11 mouse cellular contexts compared by ENCODE assay signal in the genomic region with DNA sequence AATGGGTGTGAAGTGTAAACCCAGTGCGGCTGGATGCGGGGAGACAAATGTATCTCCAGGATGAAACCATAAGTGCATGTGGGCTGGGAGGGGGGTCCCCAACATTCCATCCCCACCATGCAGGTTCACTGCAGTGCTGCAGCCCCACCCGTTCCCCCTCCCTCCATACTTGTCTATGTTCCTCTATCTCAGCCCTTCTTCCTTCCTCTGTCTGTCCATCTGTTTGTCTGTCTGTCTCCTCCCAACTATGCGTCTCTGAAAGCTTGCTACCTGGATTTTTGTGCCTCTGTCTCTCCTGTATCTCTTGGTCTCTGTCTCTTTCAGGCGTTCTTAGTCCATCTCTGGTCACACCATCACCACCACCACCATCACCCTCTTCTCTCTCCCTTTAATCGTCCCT. TPM values are rescaled to one million over a fixed set of nuclear protein-coding genes. Genes with fewer than 3 reads are reported as not detected.
DNase-seq lines count a peak whose midpoint lies in the region; TF ChIP-seq lines count a peak whose summit lies in the region.
"Had no signal": no experiment of that assay in that cellular context is flagged by ENCODE, and none has a peak within 500 bp of the region (broad histone marks: within the 10 kb centered on the region; RNA-seq: fewer than 3 reads in every experiment).

No protein-coding gene starts in this region.

- WGBS in hindbrain, embryonic 10.5 days, result 5% methylated on average over 6 of the region's 6 CpGs
- WGBS in midbrain, embryonic 10.5 days, result 2% methylated on average over 6 of the region's 6 CpGs

- DNase-seq in cerebellum, postnatal 14 days, result peak; percentile 46 to 54
- no peak for DNase-seq in cerebellum, adult 9-11 months
- no peak for DNase-seq in hindbrain, embryonic 10.5 days (ENCODE audit: low spot score)
- no peak for DNase-seq in midbrain, embryonic 10.5 days (ENCODE audit: low spot score)
- no peak for DNase-seq in testis, postnatal 14 days (ENCODE audit: low spot score)
- no peak for DNase-seq in adrenal gland, postnatal 36 days
- no peak for DNase-seq in natural killer cell, adult 2 months (ENCODE audit: low spot score in 2 of 2)
- DNase-seq: kidney, adult 18-20 months had no signal

- no peak for TF ChIP-seq CTCF in E14TG2a.4 (conservative IDR thresholded peaks at IDR 0.05; ENCODE audit: low read length)

- no peak overlapping the region for H3K27ac ChIP-seq in hindbrain, embryonic 10.5 days
- H3K27ac ChIP-seq in midbrain, embryonic 10.5 days (replicated peaks), result no peak overlapping the region

- peak overlapping the region; percentile 57; the same call in 1 of the 2 replicates for H3K4me3 ChIP-seq in E14TG2a.4 (replicated peaks; ENCODE audit: low read length)
- H3K4me3 ChIP-seq in hindbrain, embryonic 10.5 days, result peak overlapping the region; percentile 38; the same call in 1 of the 2 replicates
- H3K4me3 ChIP-seq in midbrain, embryonic 10.5 days, result peak overlapping the region; percentile 44; the same call in 1 of the 2 replicates

- no peaks in the 10 kb centered on the region for H3K9me3 ChIP-seq in E14TG2a.4 (ENCODE audit: low read length)
- H3K9me3 ChIP-seq in hindbrain, embryonic 10.5 days, result no peaks in the 10 kb centered on the region
- H3K9me3 ChIP-seq in midbrain, embryonic 10.5 days (replicated peaks), result no peaks in the 10 kb centered on the region

- H3K4me1 ChIP-seq in E14TG2a.4 (replicated peaks; ENCODE audit: low read depth, low read length), result peaks cover 61% of the 10 kb centered on the region
- peaks cover 62% of the 10 kb centered on the region for H3K4me1 ChIP-seq in hindbrain, embryonic 10.5 days (replicated peaks)
- H3K4me1 ChIP-seq in midbrain, embryonic 10.5 days, result peaks cover 56% of the 10 kb centered on the region

- no peaks in the 10 kb centered on the region for H3K36me3 ChIP-seq in E14TG2a.4 (ENCODE audit: insufficient read depth, low read length)
- H3K36me3 ChIP-seq in hindbrain, embryonic 10.5 days, result no peaks in the 10 kb centered on the region
- no peaks in the 10 kb centered on the region for H3K36me3 ChIP-seq in midbrain, embryonic 10.5 days

- peaks cover 95% of the 10 kb centered on the region for H3K27me3 ChIP-seq in E14TG2a.4 (ENCODE audit: insufficient read depth, low read length)
- H3K27me3 ChIP-seq in hindbrain, embryonic 10.5 days (ENCODE audit: insufficient read depth, poor library complexity, severe bottlenecking), result peaks cover 86% of the 10 kb centered on the region
- H3K27me3 ChIP-seq in midbrain, embryonic 10.5 days (ENCODE audit: low read depth, poor library complexity, severe bottlenecking), result peaks cover 88% of the 10 kb centered on the region

RNA-seq across cellular contexts. Expression of a gene that starts 0.8 kb away (rescaled TPM):
- polyA plus RNA-seq in hindbrain, embryonic 10.5 days (2016; fragmentation: Nextera tagmentation; extraction: Ambion mirVana), result 1.4 and 7.6 TPM in 2 replicates
- polyA plus RNA-seq in midbrain, embryonic 10.5 days (2016; fragmentation: Nextera tagmentation; extraction: Ambion mirVana), result 0.70 and 2.8 TPM in 2 replicates
- 1 to 10 TPM; 1.2 to 1.6 TPM for total RNA-seq in adrenal gland, postnatal 36 days (2021)

RNA-seq across cellular contexts. Expression of a gene that starts 6.5 kb away (rescaled TPM):
- 14.0 and 17.1 TPM in 2 replicates for polyA plus RNA-seq in hindbrain, embryonic 10.5 days (2016; fragmentation: Nextera tagmentation; extraction: Ambion mirVana)
- polyA plus RNA-seq in midbrain, embryonic 10.5 days (2016; fragmentation: Nextera tagmentation; extraction: Ambion mirVana), result 3.5 and 6.8 TPM in 2 replicates
- 100 to 1,000 TPM; 167 to 239 TPM for total RNA-seq in adrenal gland, postnatal 36 days (2021)
- total RNA-seq: megakaryocyte, adult 5-6 weeks had no signal

RNA-seq across cellular contexts. Expression of a gene that starts 8.2 kb away (rescaled TPM):
- 11.6 and 14.7 TPM in 2 replicates for polyA plus RNA-seq in hindbrain, embryonic 10.5 days (2016; fragmentation: Nextera tagmentation; extraction: Ambion mirVana)
- polyA plus RNA-seq in midbrain, embryonic 10.5 days (2016; fragmentation: Nextera tagmentation; extraction: Ambion mirVana), result 10.2 and 10.8 TPM in 2 replicates
- total RNA-seq in adrenal gland, postnatal 36 days (2021), result 100 to 1,000 TPM in 1 of 2 experiments, 10 to 100 TPM in 1; 34.8 to 103 TPM

RNA-seq across cellular contexts. Expression of a gene that starts 8.7 kb away (rescaled TPM):
- 2.3 and 6.3 TPM in 2 replicates for polyA plus RNA-seq in hindbrain, embryonic 10.5 days (2016; fragmentation: Nextera tagmentation; extraction: Ambion mirVana)
- polyA plus RNA-seq in midbrain, embryonic 10.5 days (2016; fragmentation: Nextera tagmentation; extraction: Ambion mirVana), result 1.1 and 1.2 TPM in 2 replicates
- total RNA-seq in adrenal gland, postnatal 36 days (2021), result 1 to 10 TPM; 2.7 to 5.4 TPM

RNA-seq across cellular contexts. Expression of a gene that starts 26.0 kb away (rescaled TPM):
- polyA plus RNA-seq in hindbrain, embryonic 10.5 days (2016; fragmentation: Nextera tagmentation; extraction: Ambion mirVana), result 7.9 and 10.8 TPM in 2 replicates
- 3.0 and 3.4 TPM in 2 replicates for polyA plus RNA-seq in midbrain, embryonic 10.5 days (2016; fragmentation: Nextera tagmentation; extraction: Ambion mirVana)
- 1 to 10 TPM; 1.5 to 2.3 TPM for total RNA-seq in adrenal gland, postnatal 36 days (2021)
- total RNA-seq: left cerebral cortex, postnatal 25 days; megakaryocyte, adult 5-6 weeks had no signal

Comparison
In these comparisons a context has a peak if more than half of its experiments do, and no peak if none do; other contexts are left out.
1. DNase-seq: peak in cerebellum, postnatal 14 days (2 of 2); none in cerebellum, adult 9-11 months (single experiment), hindbrain, embryonic 10.5 days (single experiment), midbrain, embryonic 10.5 days (single experiment), testis, postnatal 14 days (single experiment), adrenal gland, postnatal 36 days (0 of 2) and natural killer cell, adult 2 months (0 of 2).
2. Peak in every context shown above with its lines, with median percentiles within 50 percentile points of each other: H3K4me3 ChIP-seq.